ENCODE assay signal across 10 mouse cellular contexts in the genomic region with DNA sequence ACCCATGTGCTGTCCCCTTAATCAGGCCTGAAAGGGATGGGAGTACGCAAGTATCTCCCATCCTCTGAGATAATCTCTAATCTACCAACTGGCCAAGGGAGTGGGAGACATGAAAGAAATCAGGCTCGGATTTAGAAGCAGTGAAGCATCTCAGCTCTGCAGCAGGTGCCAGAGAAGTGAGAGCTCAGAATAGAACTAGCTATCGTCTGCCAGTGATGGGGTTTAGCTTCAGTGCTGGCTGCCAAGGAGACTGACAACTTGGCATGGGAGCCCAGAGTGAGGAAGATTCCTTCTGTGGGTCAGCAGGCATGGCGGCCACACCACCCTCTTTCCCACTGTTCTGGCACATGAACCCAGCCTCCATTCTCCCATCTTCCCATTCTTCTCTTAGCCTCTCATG. TPM values are rescaled to one million over a fixed set of nuclear protein-coding genes. Genes with fewer than 3 reads are reported as not detected.
DNase-seq lines count a peak whose midpoint lies in the region; ATAC-seq and TF ChIP-seq lines count a peak whose summit lies in the region.
"Had no signal": no experiment of that assay in that cellular context is flagged by ENCODE, and none has a peak within 500 bp of the region (broad histone marks: within the 10 kb centered on the region; RNA-seq: fewer than 3 reads in every experiment).

No protein-coding gene starts in this region.

- H3K9ac ChIP-seq in forebrain, embryonic 13.5 days, result no peak overlapping the region
- H3K9ac ChIP-seq in liver, embryonic 11.5 days (ENCODE audit: low read depth, low read length), result no peak overlapping the region

- ATAC-seq in forebrain, embryonic 13.5 days, result no peak
- ATAC-seq in liver, embryonic 11.5 days (replicated peaks; ENCODE audit: low FRiP score), result no peak

- no peak overlapping the region for H3K4me3 ChIP-seq in forebrain, embryonic 10.5 days
- H3K4me3 ChIP-seq in forebrain, embryonic 13.5 days, result no peak overlapping the region
- H3K4me3 ChIP-seq in liver, embryonic 11.5 days (ENCODE audit: low read depth, low read length), result no peak overlapping the region

- TF ChIP-seq POLR2A in brain, embryonic 14.5 days (IDR thresholded peaks at IDR 0.05; ENCODE audit: borderline replicate concordance, extremely low read depth, insufficient read depth, insufficient read length, poor library complexity, severe bottlenecking), result no peak

- H3K27me3 ChIP-seq in forebrain, embryonic 10.5 days (ENCODE audit: poor library complexity, severe bottlenecking), result no peaks in the 10 kb centered on the region
- H3K27me3 ChIP-seq in forebrain, embryonic 13.5 days, result no peaks in the 10 kb centered on the region
- H3K27me3 ChIP-seq in liver, embryonic 11.5 days (replicated peaks; ENCODE audit: control insufficient read depth, insufficient read depth, low read length), result no peaks in the 10 kb centered on the region

- peak; percentile 3 for DNase-seq in forebrain, embryonic 10.5 days (ENCODE audit: extremely low spot score, low spot score)
- DNase-seq in brain, embryonic 14.5 days (ENCODE audit: low read depth), result peak; percentile 52
- peak; percentile 44 for DNase-seq in gastrocnemius, postnatal 14 days
- peak; percentile 51 to 93 for DNase-seq in left cerebral cortex, postnatal 25 days (ENCODE audit: low spot score in 2 of 2)
- DNase-seq in adrenal gland, adult 8-10 months, result no peak
- no peak for DNase-seq in liver, embryonic 11.5 days (ENCODE audit: low spot score)
- DNase-seq in lung, adult 18-20 months, result no peak
- DNase-seq: lung, postnatal 36 days had no signal

- 83% methylated on average over 4 of the region's 4 CpGs for WGBS in forebrain, embryonic 10.5 days
- WGBS in forebrain, embryonic 13.5 days, result 69% methylated on average over 4 of the region's 4 CpGs
- WGBS in liver, embryonic 11.5 days, result 74% methylated on average over 4 of the region's 4 CpGs

- TF ChIP-seq CTCF in brain, embryonic 14.5 days (IDR thresholded peaks at IDR 0.05; ENCODE audit: borderline replicate concordance, extremely low read depth, insufficient read depth, insufficient read length), result no peak

- intact Hi-C loops in gastrocnemius, postnatal 14 days (cut with DNase I; ENCODE audit: low total_unique reads), result no loop called here
- intact Hi-C loops in left cerebral cortex, postnatal 25 days (cut with DNase I), result loop anchor here (1.0 to 2.0 kb wide), 2 partner anchors 127 to 321 kb away; no protein-coding TSS in a partner anchor

- no peak overlapping the region for H3K27ac ChIP-seq in forebrain, embryonic 10.5 days
- H3K27ac ChIP-seq in forebrain, embryonic 13.5 days, result no peak overlapping the region
- H3K27ac ChIP-seq in liver, embryonic 11.5 days (ENCODE audit: low read depth, low read length), result no peak overlapping the region

- H3K4me1 ChIP-seq in forebrain, embryonic 10.5 days, result no peaks in the 10 kb centered on the region
- peaks cover 12% of the 10 kb centered on the region; the same call in 1 of the 2 replicates for H3K4me1 ChIP-seq in forebrain, embryonic 13.5 days
- H3K4me1 ChIP-seq in liver, embryonic 11.5 days (replicated peaks; ENCODE audit: control insufficient read depth, insufficient read depth, low read length), result no peaks in the 10 kb centered on the region

- H3K4me2 ChIP-seq in forebrain, embryonic 13.5 days, result no peak overlapping the region
- H3K4me2 ChIP-seq in liver, embryonic 11.5 days, result no peak overlapping the region

- no peaks in the 10 kb centered on the region for H3K36me3 ChIP-seq in forebrain, embryonic 10.5 days (replicated peaks)
- H3K36me3 ChIP-seq in forebrain, embryonic 13.5 days (ENCODE audit: poor library complexity, severe bottlenecking), result no peaks in the 10 kb centered on the region
- no peaks in the 10 kb centered on the region for H3K36me3 ChIP-seq in liver, embryonic 11.5 days (ENCODE audit: control insufficient read depth, insufficient read depth, low read length)

- H3K9me3 ChIP-seq in forebrain, embryonic 10.5 days, result no peaks in the 10 kb centered on the region
- H3K9me3 ChIP-seq in forebrain, embryonic 13.5 days (replicated peaks), result no peaks in the 10 kb centered on the region
- H3K9me3 ChIP-seq in liver, embryonic 11.5 days (ENCODE audit: control insufficient read depth, low read length), result no peaks in the 10 kb centered on the region

RNA-seq across cellular contexts. Expression of a gene that starts 8.9 kb away (rescaled TPM):
- not detected in 2 replicates for polyA plus RNA-seq in forebrain, embryonic 10.5 days (2016; fragmentation: Nextera tagmentation; extraction: Ambion mirVana)
- polyA plus RNA-seq in forebrain, embryonic 13.5 days (2015; fragmentation: Nextera tagmentation; extraction: Ambion mirVana), result not detected in 2 replicates
- polyA plus RNA-seq in brain, embryonic 14.5 days (2012; rRNA removed), result not detected in 2 replicates
- not detected for total RNA-seq in gastrocnemius, postnatal 14 days (2021)
- not detected for total RNA-seq in left cerebral cortex, postnatal 25 days (2021)
- total RNA-seq in adrenal gland, adult 8-10 months (2022), result not detected
- polyA plus RNA-seq in liver, embryonic 11.5 days (2014; fragmentation: Nextera tagmentation; extraction: Ambion mirVana), result not detected in 2 replicates
- total RNA-seq: layer of hippocampus, postnatal 36 days had no signal

Comparison
In these comparisons a context has a peak if more than half of its experiments do, and no peak if none do; other contexts are left out.
1. DNase-seq: peak in forebrain, embryonic 10.5 days (single experiment), brain, embryonic 14.5 days (single experiment), gastrocnemius, postnatal 14 days (single experiment) and left cerebral cortex, postnatal 25 days (2 of 2); none in adrenal gland, adult 8-10 months (single experiment), liver, embryonic 11.5 days (single experiment) and lung, adult 18-20 months (0 of 2).